Mouse (Mus musculus): ENCODE measurements at regions not wholly inside any gene's neighbourhood (a gene's known extent, or its start where the extent isn't known, plus 50 kb on each side); places are given as distances from the start of the nearest gene placed in this dataset.

DNA sequence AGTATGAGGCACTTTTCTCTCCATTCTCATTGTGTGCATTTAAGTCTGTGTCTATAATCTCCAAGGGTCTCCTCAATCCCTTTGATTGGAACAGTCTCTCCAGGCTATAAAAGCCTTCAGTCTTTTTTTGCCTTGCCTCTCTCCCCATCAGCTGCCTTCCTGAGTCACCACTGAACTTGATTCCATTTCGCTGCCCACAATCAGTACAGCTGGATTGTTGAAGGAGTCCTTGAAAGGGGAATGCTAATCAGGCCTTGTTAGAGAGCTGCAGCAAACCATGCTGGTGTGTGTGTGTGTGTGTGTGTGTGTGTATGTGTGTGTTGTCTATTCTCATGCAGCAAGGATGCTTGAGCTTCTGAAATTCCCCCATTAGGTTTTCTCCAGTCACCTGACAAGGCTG, 129.3 kb upstream of the Parp11 start:
- TF ChIP-seq POLR2A (IDR thresholded peaks at IDR 0.05; ENCODE audit: low read depth, low read length) (no peak), CTCF (IDR thresholded peaks at IDR 0.05; ENCODE audit: extremely low read depth, insufficient read length, insufficient replicate concordance, low read depth, low read length) (no peak)

Measured in small intestine, adult 2 months (tissue).